Mouse (Mus musculus): ENCODE results near the gene Hacd2.
A peak's percentile ranks its signal among the peaks of the same experiment; 100 is the strongest.

The Hacd2 gene

DNA sequence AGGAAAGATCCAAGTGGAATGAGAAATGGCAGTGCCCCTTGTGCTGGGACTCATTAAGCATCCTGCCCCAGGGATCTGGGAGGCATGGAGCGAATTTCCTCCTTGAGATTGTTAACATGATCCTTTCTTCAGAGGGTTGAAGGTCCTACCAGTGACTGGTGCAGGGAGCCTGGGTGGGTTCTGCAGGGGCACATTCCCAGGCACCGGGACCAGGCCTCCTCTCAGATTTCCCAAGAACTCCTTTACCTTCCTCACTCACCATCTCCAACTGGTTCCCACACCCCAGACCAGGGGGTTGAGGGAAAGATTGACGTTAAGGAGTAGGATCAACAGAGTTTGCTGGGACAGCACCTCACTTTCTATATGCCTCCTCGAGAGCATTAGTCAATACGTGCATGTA lies 105.0 kb downstream of the Hacd2 start:
- DNase-seq = no peak

DNA sequence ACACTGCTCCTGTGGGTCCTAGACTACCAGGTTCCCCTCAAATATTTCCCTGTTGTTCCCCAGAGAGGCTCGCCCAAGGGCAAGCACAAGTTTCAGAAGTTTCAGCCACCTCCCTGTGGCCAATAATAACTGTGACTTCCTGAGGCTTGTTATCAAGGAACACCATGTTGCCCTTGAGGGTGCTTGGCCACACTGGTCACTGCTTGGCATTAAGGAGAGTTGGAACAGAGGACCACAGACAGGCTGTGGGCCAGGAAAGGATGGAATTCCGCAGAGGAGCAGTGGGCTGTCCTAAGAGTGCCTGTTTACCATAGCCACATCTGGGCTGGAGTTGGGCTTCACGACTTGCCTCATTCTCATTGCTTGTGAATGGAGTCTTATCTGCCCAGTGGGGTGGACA lies 107.9 kb downstream of the Hacd2 start:
- no peak for DNase-seq

DNA sequence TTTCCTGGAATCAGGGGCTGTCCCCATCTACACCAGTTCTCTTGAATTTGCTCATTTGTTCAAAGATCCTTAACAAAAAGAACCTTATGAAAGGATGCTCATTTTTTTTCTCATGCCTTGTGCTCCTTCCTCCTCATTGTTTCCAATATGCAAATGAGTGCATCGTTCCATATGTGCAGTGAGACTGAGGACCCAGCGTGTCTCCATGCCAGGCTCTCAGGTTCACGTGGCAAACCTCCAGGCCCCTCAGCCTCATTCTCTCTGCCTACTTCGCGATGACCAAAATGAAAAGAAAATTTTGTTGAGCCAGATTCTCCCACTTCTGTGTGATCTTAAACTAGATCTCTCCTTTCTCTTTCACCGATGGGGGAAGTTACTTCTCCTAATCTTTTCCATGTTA lies 117.2 kb downstream of the Hacd2 start:
- peak; percentile 51 for DNase-seq

DNA sequence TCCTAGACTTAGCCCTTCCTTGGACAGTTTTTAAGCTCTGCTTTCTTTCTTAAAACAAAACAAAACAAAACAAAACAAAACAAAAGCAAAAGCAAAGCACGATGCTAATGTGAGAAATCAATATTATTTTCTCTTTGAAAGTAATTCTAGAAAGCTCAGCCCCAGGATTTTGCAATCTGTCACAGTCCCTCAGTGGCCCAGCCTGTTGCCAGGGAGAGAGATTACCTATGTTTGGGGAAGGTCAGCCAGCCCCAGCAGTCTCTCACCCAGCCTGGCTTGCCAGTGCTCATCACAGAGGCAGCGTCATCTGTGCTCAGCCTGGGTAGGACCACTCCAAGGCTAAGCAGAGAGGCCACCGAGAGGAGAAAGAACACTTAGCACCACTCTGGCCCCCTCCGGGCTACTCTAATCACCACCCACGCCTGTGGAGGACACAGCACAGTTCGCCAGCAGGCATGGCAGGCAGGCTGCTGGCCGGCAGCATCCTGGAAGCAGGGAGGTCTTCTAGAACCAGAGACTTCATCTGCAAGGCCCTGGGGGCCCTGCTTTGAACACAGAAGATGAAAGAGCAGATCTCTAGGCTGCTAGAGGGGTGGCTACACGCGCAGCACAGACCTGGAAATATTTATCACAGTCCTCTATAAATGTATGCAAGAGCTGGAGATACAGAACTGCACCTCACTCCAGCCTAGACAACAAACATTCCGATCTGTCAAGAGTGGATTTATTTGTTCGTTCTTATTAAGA lies 117.8 kb downstream of the Hacd2 start:
- peak; percentile 73 for DNase-seq

DNA sequence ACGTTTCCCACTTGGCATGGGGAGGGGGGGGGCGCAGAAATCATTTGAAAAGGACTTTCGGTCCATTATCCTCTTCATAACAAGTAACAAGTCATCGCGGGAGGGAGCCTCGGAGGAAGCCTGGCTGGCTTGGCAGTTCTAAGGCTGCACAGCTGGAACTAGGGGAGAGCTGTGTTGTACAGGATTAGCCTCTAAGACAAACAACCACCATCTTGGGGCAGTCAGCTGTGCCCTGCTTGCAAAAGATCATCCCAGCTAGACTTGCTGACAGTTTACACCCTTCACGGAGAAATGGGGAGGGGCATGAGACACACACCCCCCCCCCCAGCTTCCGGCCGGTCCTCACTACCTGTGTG lies 118.4 kb downstream of the Hacd2 start:
- peak; percentile 37 for DNase-seq

DNA sequence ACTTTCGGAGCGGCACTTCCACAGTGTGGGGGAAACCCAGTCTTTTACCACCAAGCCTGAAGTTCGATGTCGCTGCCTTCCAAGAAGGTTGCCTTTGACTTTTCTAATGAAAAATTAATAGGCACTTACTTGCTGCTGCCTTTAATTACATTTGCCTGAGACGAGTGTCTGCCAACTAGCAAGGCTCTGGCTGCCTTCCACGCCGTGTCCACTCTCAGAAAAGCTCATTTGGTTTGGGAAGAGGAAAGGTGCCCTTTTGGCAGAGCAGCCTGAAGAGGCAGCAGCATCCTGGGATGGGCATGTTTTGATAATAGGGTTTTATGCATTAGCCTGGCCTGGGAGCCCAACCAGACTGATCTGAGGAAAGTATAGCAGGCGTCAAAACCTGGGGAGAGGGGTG lies 119.6 kb downstream of the Hacd2 start:
- DNase-seq = no peak

DNA sequence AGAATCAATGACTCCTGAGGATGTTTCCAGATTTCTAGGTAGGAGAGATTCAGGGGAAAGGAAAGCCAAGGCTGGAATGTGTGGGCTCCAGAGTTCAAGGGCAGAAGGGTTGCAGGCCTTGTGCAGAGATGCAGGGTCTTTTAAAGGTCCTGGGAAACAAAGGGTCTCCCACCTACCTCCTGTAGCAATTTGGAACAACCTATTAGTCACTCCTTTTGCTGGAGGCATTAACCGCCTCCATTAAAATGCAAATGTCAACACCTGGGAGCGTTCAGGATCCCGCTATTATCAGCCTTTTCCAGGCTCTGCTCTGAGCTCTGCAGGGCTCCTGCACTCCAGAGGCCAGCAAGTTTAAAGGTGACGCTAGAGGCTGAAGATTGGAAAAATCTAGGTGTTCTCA lies 123.9 kb downstream of the Hacd2 start:
- DNase-seq = no peak

DNA sequence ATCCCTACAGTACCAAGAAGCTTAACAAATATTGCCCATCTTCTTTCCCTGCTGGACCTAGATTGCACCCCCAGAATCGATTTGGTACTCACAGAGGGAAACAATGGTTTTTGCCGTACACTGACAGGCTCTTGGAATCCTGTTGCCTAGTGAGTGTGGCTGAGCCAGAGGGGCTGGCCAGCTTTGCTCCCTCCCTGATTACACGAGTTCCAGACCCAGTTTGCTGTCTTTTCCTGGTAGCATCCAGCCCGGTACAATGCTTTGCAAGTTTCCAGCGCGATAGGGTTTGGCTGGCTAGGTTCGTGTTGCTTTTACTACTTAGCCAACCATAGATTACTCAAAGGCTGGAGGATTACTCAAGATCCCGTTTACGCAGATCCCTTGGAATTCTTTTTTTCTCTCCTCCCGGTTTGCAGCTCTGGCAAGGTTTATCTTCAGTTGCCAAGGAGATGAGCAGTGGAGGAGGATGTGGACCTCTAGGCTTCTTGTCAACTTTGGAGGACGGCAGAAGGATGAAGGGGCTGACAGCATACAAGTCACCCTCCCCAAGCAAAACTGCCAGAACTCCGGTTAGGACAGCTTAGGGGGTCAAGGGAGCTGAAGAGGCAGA lies 131.0 kb downstream of the Hacd2 start:
- DNase-seq = no peak

DNA sequence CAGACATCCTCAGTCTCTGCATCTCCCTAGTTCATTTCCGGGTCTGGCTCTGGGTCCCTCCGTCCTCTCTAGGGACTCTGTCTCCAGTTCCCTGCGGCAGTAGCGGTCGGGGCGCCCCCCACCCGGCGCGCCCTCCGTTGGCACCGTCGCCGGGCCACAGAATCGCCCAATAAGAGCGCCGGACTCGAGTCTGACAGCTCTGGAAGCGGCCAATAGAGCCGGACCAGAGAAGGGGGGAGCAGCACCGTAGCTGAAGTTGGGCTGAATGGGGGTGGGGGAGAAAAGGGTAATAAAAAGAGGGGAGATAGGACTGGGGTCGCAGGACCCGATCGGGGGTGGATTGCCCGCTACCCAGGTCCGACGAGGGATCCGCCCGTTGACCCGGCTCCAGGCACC lies 132.0 kb downstream of the Hacd2 start:
- DNase-seq = peak; percentile 83

DNA sequence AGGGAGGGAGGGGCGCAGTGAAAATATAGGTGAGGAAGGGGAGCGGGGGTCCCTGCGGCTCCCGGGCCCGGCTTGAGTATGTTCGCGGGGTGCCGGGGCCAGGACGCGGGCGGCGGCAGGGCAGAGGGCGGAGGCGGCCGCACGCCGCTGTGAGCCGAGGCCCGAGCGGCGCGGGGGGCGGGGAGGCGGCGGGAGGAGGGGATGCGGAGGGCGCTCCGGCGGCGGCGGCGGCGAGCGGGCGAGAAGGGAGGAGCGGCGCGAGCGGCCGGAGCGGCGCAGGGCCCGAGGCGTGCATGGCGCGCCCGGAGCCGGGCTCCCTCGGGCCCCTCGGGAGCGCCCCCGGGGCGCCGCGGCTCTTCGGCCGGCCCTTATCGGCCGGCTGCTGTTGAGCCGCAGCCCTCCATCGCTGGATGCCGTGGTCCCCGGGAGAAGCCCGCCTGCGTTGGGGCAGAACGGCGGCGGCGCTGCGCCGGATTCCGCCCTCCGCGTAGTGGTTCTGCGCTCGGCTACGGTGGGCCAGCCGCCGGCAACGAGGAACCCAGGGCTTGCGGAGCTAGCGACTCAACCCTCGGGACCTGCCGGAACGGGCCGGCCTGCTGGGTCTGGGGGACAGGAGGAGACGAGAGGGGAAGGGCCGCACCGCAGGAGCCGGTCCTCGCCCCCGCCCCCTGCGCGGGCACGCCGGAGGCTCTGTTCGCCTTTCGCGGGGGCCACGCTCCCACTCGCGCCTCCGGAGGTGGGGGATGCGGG lies 132.6 kb downstream of the Hacd2 start, which contains the start of gene Adcy5:
Adcy5 (plus strand) TSS at position 237 of the 750 bp plus-strand sequence.
- DNase-seq = peak; percentile 77

DNA sequence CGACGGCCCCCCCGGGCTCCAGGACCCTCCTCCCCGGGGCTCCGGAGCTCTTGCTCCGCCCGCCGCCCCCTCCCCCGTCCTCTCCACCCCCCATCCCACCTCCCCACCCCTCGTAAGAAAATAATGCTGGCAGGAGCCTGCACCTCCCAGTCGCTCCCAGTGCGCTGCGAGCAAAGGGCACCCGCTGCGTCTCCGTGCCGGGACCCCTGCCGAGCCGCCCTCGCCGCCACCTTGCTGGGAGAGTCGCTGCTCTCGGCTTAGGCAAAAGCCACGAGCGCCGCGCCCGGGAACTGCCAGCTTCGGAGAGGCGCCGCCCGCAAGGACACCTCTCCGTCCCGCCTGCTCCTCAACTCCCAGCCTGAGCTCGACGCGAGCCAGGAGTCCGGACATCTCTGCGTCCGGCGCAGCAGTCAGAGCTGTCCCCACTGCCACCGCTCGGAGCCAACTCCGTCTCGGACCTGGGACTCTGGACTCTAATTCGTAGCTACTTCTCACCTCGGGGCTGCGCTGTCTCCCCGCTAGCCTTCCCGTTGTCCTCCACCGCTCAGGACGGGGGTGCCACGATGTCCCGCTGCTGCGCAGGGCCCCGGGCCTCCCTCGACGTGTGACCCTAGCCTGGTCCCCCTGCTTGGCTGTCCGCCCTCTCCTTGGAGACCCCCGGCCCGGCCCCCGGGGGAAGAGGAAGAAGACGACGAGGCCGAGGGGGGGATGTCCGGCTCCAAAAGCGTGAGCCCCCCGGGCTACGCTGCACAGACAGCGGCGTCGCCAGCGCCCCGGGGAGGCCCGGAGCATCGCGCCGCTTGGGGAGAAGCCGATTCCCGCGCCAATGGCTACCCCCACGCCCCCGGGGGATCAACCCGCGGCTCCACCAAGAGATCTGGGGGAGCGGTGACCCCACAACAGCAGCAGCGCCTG lies 133.4 kb downstream of the Hacd2 start:
- peak; percentile 75 for DNase-seq

DNA sequence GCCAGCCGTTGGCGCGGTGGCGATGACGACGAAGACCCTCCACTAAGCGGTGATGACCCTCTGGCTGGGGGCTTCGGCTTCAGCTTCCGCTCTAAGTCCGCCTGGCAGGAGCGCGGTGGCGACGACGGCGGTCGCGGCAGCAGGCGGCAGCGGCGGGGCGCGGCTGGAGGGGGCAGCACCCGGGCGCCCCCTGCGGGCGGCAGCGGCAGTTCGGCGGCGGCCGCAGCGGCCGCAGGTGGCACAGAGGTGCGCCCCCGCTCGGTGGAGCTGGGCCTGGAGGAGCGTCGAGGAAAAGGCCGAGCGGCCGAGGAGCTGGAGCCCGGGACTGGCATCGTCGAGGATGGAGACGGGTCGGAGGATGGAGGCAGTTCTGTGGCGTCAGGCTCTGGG lies 134.1 kb downstream of the Hacd2 start:
- DNase-seq = peak; percentile 81

DNA sequence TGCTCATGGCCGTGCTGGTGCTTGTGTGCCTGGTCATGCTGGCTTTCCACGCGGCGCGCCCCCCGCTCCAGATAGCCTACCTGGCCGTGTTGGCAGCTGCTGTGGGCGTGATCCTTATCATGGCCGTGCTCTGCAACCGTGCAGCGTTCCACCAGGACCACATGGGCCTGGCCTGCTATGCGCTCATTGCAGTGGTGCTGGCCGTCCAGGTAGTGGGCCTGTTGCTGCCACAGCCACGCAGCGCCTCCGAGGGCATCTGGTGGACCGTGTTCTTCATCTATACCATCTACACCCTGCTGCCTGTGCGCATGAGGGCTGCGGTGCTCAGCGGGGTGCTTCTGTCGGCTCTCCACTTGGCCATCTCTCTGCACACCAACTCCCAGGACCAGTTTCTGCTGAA lies 134.6 kb downstream of the Hacd2 start:
- no peak for DNase-seq
